Mouse (Mus musculus): Measurements from ENCODE around the gene Ndufs6. TPM values are rescaled to one million over a fixed set of nuclear protein-coding genes. Genes with fewer than 3 reads are reported as not detected.
A peak's percentile ranks its signal among the peaks of the same experiment; 100 is the strongest.

Gene Ndufs6
- polyA plus RNA-seq, 1 experiment from 2014 or later = 392 TPM

DNA sequence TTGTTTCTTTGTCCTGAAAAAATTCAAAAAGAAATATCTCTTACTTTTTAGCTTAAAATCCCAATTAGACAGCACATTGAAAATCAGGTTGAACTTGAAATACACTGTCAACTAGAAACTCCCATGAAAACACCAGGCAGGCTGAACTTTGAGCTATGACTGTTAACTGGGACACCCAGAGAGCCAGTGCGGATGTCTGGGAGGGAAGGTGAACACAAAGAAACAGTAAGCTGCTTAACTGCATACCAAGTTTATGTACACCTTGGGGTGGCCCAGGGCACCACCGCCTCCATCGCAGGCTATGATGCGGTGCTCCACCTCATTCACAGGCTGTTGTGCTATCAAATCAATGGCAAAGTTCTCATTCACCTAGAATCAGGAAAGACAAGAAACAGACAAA lies 8.3 kb downstream of the Ndufs6 start:
- no peaks in the 10 kb centered on the region for H3K4me1 ChIP-seq (ENCODE audit: control insufficient read depth, insufficient read depth, low read length)
- no peak overlapping the region for H3K4me2 ChIP-seq (ENCODE audit: low read length)
- no peak for ATAC-seq
- H3K9me3 ChIP-seq (replicated peaks; ENCODE audit: control insufficient read depth, low read length, poor library complexity, severe bottlenecking) = no peaks in the 10 kb centered on the region; the same call in 1 of the 2 replicates
- H3K27ac ChIP-seq (ENCODE audit: low read length) = no peak overlapping the region
- no peak overlapping the region for H3K4me3 ChIP-seq (ENCODE audit: low read depth, low read length)
- WGBS = 92% methylated on average over 4 of the region's 4 CpGs
- H3K36me3 ChIP-seq (ENCODE audit: control insufficient read depth, insufficient read depth, low read length) = peaks cover 48% of the 10 kb centered on the region
- no peaks in the 10 kb centered on the region for H3K27me3 ChIP-seq (ENCODE audit: control insufficient read depth, insufficient read depth, low read depth, low read length)
- H3K9ac ChIP-seq (ENCODE audit: low read depth, low read length) = no peak overlapping the region

DNA sequence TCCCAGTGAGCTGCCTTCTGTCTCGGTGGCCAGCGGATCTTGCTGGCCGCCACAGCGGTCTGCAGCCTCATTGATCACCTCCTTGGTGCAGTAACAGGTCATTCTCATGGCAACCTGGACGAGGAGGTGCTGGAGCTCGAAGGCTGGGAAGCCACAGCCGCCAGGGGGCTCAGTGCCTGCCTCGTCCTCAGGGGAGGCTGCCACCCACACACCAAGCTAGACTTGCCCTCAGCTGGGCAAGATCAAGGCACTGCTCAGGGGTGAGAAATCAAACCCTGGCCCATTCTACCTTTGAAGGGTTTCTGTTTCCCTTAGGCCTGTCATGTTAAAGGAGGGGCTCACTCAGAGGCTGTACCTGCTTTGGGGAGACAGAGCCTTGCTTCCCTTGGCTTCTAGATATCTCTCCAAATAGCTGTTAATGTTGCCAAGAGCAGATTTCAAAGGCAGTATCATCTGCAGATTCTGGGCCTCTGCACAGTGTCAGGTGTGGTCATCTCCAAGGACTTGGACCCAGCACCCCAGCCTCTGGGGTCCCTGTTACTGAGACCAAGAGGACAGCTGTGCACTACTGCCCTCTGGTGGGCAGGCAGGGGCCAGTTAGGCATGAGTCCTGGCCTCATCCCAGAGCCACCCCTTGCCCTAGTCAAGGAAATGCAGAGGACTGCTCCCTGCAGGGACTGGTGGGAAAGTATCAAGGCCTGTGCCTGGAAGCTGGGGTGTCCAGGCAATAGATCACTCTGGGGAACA lies 18.0 kb downstream of the Ndufs6 start:
- no peak overlapping the region for H3K4me3 ChIP-seq (ENCODE audit: low read depth, low read length)
- ATAC-seq = no peak
- peaks cover 5% of the 10 kb centered on the region; the same call in 1 of the 2 replicates for H3K4me1 ChIP-seq (ENCODE audit: control insufficient read depth, insufficient read depth, low read length)
- H3K27me3 ChIP-seq (ENCODE audit: control insufficient read depth, insufficient read depth, low read depth, low read length) = no peaks in the 10 kb centered on the region; the same call in 1 of the 2 replicates
- no peaks in the 10 kb centered on the region for H3K36me3 ChIP-seq (ENCODE audit: control insufficient read depth, insufficient read depth, low read length)
- H3K4me2 ChIP-seq (ENCODE audit: low read length) = no peak overlapping the region
- WGBS = 21% methylated on average over 8 of the region's 8 CpGs
- no peak overlapping the region for H3K27ac ChIP-seq (ENCODE audit: low read length)
- no peaks in the 10 kb centered on the region for H3K9me3 ChIP-seq (replicated peaks; ENCODE audit: control insufficient read depth, low read length, poor library complexity, severe bottlenecking)
- no peak overlapping the region for H3K9ac ChIP-seq (ENCODE audit: low read depth, low read length)

DNA sequence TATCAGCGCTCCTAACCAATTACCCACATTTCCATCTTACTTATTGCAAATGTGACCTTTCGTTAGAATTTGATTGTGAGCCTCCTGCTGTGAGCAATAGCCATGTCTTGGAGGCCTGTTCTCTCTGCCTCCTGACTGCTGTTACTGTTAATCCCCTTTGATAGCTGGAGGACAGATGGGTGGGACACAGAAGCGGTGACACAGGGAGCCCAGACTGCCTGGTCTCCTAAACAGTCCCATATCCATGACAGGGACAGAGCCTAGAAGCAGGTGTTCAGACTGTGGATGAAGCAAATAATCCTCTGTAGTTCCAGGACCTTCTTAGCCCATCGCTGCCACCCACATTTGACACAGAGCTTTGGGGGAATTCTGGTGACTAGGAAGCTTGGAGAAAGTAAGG lies 21.9 kb downstream of the Ndufs6 start:
- H3K27me3 ChIP-seq (ENCODE audit: control insufficient read depth, insufficient read depth, low read depth, low read length) = no peaks in the 10 kb centered on the region; the same call in 1 of the 2 replicates
- no peak overlapping the region for H3K4me2 ChIP-seq (ENCODE audit: low read length)
- peak; percentile 23; the same call in 1 of the 2 replicates for ATAC-seq
- no peak overlapping the region for H3K27ac ChIP-seq (ENCODE audit: low read length)
- WGBS = 28% methylated on average over 4 of the region's 4 CpGs
- no peak overlapping the region for H3K9ac ChIP-seq (ENCODE audit: low read depth, low read length)
- no peaks in the 10 kb centered on the region for H3K9me3 ChIP-seq (replicated peaks; ENCODE audit: control insufficient read depth, low read length, poor library complexity, severe bottlenecking)
- H3K36me3 ChIP-seq (ENCODE audit: control insufficient read depth, insufficient read depth, low read length) = no peaks in the 10 kb centered on the region
- peaks cover 5% of the 10 kb centered on the region; the same call in 1 of the 2 replicates for H3K4me1 ChIP-seq (ENCODE audit: control insufficient read depth, insufficient read depth, low read length)
- no peak overlapping the region for H3K4me3 ChIP-seq (ENCODE audit: low read depth, low read length)

DNA sequence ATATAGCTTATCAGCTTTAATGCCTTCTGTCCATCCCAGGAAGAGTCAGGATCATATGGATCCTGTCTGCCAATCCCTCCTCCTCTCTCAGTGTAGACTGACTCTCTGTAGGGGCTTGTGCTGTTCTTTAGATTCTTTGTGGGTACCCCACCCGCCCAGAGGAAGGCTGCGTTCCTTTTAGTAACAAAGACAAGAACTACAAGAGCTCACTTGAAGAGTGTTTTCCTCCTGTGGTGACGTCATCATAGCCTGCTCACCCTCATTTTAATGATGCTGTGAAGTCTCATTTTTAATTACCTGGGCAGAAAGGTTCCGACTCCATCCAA lies 22.3 kb downstream of the Ndufs6 start:
- Histone ChIP-seq H3K27ac (ENCODE audit: low read length) (no peak overlapping the region), H3K4me1 (ENCODE audit: control insufficient read depth, insufficient read depth, low read length) (peaks cover 5% of the 10 kb centered on the region; the same call in 1 of the 2 replicates), H3K9me3 (replicated peaks; ENCODE audit: control insufficient read depth, low read length, poor library complexity, severe bottlenecking) (no peaks in the 10 kb centered on the region), H3K9ac (ENCODE audit: low read depth, low read length) (no peak overlapping the region), H3K27me3 (ENCODE audit: control insufficient read depth, insufficient read depth, low read depth, low read length) (no peaks in the 10 kb centered on the region; the same call in 1 of the 2 replicates), H3K4me3 (ENCODE audit: low read depth, low read length) (no peak overlapping the region), H3K4me2 (ENCODE audit: low read length) (no peak overlapping the region), H3K36me3 (ENCODE audit: control insufficient read depth, insufficient read depth, low read length) (no peaks in the 10 kb centered on the region)
- 27% methylated on average over 4 of the region's 4 CpGs for WGBS
- ATAC-seq = no peak

DNA sequence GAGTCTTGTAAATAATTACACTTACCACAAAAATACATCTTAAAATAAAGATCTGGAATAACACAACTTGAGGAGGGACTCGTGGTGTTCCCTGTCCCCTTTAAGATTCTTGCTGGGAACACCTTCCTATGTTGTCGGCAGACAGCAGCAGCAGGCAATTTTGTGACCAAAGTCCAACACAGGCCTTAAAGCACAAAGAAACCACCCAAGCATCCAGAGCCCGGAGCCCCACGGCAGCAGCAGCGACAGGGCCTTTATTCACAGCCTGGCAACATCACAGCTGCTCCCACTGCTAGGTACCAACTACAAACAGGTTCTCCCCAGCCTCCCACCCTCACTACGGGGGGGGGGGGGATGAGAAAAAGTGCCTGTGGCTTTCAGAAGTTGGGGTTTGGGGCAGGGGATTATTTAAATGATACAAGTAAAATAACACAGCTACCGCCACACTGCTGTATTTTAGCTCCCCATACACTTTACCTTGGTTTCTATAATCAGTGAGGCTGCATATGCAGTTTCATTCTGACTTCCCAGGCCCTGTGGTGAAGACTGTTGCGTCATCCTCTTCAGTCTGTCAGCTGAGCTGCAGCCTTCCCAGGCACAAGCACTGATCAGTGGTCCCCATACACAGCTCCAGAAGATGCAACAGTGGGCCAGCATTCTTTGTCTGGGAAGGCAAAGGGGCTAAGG lies 22.8 kb downstream of the Ndufs6 start:
- H3K9ac ChIP-seq (ENCODE audit: low read depth, low read length) = no peak overlapping the region
- no peaks in the 10 kb centered on the region; the same call in 1 of the 2 replicates for H3K27me3 ChIP-seq (ENCODE audit: control insufficient read depth, insufficient read depth, low read depth, low read length)
- no peak overlapping the region for H3K4me2 ChIP-seq (ENCODE audit: low read length)
- H3K4me1 ChIP-seq (ENCODE audit: control insufficient read depth, insufficient read depth, low read length) = peaks cover 5% of the 10 kb centered on the region; the same call in 1 of the 2 replicates
- no peaks in the 10 kb centered on the region for H3K9me3 ChIP-seq (replicated peaks; ENCODE audit: control insufficient read depth, low read length, poor library complexity, severe bottlenecking)
- no peak overlapping the region for H3K4me3 ChIP-seq (ENCODE audit: low read depth, low read length)
- no peaks in the 10 kb centered on the region for H3K36me3 ChIP-seq (ENCODE audit: control insufficient read depth, insufficient read depth, low read length)
- no peak for ATAC-seq
- WGBS = 15% methylated on average over 8 of the region's 8 CpGs
- no peak overlapping the region for H3K27ac ChIP-seq (ENCODE audit: low read length)

DNA sequence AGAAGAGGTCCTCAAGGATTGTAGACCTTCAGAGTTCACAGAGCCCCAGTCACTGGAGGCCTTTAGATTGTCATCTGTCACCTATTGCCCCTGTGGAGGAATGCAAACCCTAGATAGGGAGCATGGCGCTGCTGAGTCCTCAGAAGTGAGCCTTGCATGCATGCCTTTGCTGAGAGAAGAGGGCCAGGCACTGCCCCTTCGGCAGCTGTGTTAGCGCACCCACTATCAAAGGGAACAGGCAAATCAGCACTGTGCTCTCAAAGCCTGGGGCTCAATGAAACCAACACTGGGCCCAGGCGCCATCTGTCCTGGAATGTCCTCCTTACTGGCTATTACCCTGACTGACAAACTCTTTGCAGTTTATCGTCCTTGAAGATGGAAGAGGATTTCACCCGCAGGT lies 23.6 kb downstream of the Ndufs6 start:
- H3K9me3 ChIP-seq (replicated peaks; ENCODE audit: control insufficient read depth, low read length, poor library complexity, severe bottlenecking) = no peaks in the 10 kb centered on the region
- no peak overlapping the region for H3K4me2 ChIP-seq (ENCODE audit: low read length)
- no peak for ATAC-seq
- H3K4me1 ChIP-seq (ENCODE audit: control insufficient read depth, insufficient read depth, low read length) = peaks cover 5% of the 10 kb centered on the region; the same call in 1 of the 2 replicates
- no peak overlapping the region for H3K4me3 ChIP-seq (ENCODE audit: low read depth, low read length)
- no peaks in the 10 kb centered on the region for H3K36me3 ChIP-seq (ENCODE audit: control insufficient read depth, insufficient read depth, low read length)
- WGBS = 43% methylated on average over 6 of the region's 6 CpGs
- H3K9ac ChIP-seq (ENCODE audit: low read depth, low read length) = no peak overlapping the region
- no peak overlapping the region for H3K27ac ChIP-seq (ENCODE audit: low read length)
- no peaks in the 10 kb centered on the region; the same call in 1 of the 2 replicates for H3K27me3 ChIP-seq (ENCODE audit: control insufficient read depth, insufficient read depth, low read depth, low read length)

DNA sequence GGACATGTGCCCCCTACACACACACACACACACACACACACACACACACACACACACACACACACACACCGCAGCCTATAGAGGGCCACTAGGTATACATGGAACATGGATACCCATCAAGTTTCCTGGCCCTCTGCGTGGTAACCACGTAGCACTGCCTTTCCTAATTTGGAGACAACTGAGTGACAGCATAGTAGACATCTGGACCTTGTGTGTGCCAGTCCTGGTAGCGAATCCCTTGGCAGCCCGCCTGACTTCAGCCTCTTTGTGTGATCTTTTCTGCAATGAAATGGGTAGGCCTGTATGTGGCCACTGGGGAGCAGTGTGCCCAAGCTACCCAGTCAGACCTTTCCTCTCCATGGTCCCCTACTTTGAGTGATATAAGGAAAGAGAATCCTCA lies 29.0 kb downstream of the Ndufs6 start:
- ATAC-seq = no peak
- H3K4me2 ChIP-seq (ENCODE audit: low read length) = no peak overlapping the region
- no peaks in the 10 kb centered on the region for H3K36me3 ChIP-seq (ENCODE audit: control insufficient read depth, insufficient read depth, low read length)
- H3K4me3 ChIP-seq (ENCODE audit: low read depth, low read length) = no peak overlapping the region
- WGBS = 83% methylated on average over 5 of the region's 5 CpGs
- no peaks in the 10 kb centered on the region for H3K9me3 ChIP-seq (replicated peaks; ENCODE audit: control insufficient read depth, low read length, poor library complexity, severe bottlenecking)
- H3K27ac ChIP-seq (ENCODE audit: low read length) = no peak overlapping the region
- H3K27me3 ChIP-seq (ENCODE audit: control insufficient read depth, insufficient read depth, low read depth, low read length) = no peaks in the 10 kb centered on the region
- no peak overlapping the region for H3K9ac ChIP-seq (ENCODE audit: low read depth, low read length)
- H3K4me1 ChIP-seq (ENCODE audit: control insufficient read depth, insufficient read depth, low read length) = no peaks in the 10 kb centered on the region

DNA sequence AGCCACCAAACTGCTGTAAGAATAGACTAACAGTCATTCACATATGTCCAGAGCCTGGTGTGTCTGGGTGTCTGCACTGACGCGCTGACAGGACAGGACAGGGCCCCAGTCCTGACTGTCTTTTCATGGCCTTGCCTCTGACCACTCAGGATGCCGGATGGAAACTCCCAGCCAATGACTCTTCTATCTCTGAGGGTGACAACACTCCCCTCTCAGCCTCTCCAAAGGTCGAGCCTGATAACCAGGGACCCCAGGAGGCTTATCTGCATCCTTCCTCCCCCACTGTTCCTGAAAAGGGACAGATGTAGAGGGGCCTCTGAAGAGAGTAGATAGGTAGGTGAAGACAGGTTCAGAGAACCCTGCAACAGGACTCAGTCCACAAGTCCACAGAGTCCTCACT lies 29.6 kb downstream of the Ndufs6 start:
- Histone ChIP-seq H3K9ac (ENCODE audit: low read depth, low read length) (no peak overlapping the region), H3K4me2 (ENCODE audit: low read length) (no peak overlapping the region), H3K27me3 (ENCODE audit: control insufficient read depth, insufficient read depth, low read depth, low read length) (no peaks in the 10 kb centered on the region), H3K27ac (ENCODE audit: low read length) (no peak overlapping the region), H3K4me1 (ENCODE audit: control insufficient read depth, insufficient read depth, low read length) (no peaks in the 10 kb centered on the region), H3K9me3 (replicated peaks; ENCODE audit: control insufficient read depth, low read length, poor library complexity, severe bottlenecking) (no peaks in the 10 kb centered on the region), H3K4me3 (ENCODE audit: low read depth, low read length) (no peak overlapping the region), H3K36me3 (ENCODE audit: control insufficient read depth, insufficient read depth, low read length) (no peaks in the 10 kb centered on the region)
- ATAC-seq = no peak
- WGBS = 68% methylated on average over 4 of the region's 4 CpGs

DNA sequence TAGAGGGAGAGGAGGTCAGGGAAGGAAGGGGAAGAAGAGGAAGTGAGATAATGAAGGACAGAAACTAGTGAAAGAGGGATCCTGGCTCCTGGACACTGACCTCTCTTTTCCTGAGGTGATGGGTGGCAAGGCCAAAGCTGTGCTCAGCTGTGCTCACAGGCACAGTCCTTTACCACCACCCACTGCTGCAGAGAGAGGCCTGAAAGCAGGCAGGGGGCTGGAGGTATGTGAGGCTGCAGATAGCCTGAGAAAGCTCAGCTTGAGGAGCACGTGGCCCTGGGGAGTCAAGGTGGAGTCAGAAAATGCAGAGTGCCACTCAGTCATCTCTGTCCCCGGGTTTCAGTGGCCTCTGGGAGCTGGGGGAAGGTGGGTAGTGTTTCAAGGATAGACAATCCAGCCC lies 37.2 kb downstream of the Ndufs6 start:
- no peaks in the 10 kb centered on the region for H3K9me3 ChIP-seq (replicated peaks; ENCODE audit: control insufficient read depth, low read length, poor library complexity, severe bottlenecking)
- no peak overlapping the region for H3K9ac ChIP-seq (ENCODE audit: low read depth, low read length)
- WGBS = 37% methylated on average over 2 of the region's 2 CpGs
- H3K4me1 ChIP-seq (ENCODE audit: control insufficient read depth, insufficient read depth, low read length) = no peaks in the 10 kb centered on the region
- no peaks in the 10 kb centered on the region for H3K27me3 ChIP-seq (ENCODE audit: control insufficient read depth, insufficient read depth, low read depth, low read length)
- no peak overlapping the region for H3K4me3 ChIP-seq (ENCODE audit: low read depth, low read length)
- H3K27ac ChIP-seq (ENCODE audit: low read length) = no peak overlapping the region
- no peak for ATAC-seq
- no peak overlapping the region for H3K4me2 ChIP-seq (ENCODE audit: low read length)
- H3K36me3 ChIP-seq (ENCODE audit: control insufficient read depth, insufficient read depth, low read length) = no peaks in the 10 kb centered on the region
